Mouse (Mus musculus): ENCODE results near the gene 1810024B03Rik. TPM values are rescaled to one million over a fixed set of nuclear protein-coding genes. Genes with fewer than 3 reads are reported as not detected.
"Not testable (repeated sequence)": the region's sequence is repeated elsewhere in the genome, so short reads cannot be mapped to it uniquely, and the experiment has no call there.

The 1810024B03Rik gene
- polyA plus RNA-seq, 1 experiment from 2014 or later: 1.2 TPM

DNA sequence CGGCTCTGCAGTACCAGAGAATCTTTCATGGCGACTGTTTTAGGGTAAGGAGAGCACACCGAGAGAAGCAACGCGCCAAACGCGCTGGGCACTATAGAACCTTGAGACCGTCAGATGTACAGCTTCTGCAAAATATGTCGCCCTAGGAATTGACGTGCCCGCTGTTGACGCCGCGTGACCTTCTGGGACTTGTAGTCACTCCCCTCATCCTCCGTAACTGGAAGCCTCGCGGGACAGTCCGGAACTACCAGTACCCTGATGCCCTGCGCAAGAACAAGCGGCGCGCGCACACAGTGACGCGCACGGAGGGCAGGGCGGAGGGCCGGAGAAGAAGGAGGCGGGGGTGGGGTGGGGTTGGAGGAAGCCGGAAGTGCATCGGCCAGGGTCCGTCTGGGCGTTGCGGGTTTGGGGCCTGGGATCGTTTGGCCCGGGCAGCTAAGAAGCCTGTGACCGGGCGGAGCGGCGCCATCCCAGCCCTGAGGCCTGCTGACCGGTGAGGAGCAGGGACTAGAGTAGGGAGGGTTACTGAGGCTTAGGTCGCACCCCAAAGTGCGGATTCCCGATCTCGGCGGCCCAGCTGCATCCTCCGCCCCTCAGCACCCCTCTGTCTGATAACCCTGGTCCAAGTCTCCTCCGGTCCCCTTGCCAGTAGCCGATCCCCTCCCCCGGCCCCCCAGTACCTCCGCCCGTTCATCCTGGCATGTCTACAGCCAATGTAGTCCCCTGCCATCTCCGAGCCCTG lies 39.7 kb upstream of the 1810024B03Rik start, which contains the start of the genes Ciao1 and Tmem127:
Gene Ciao1, minus strand, starts transcription at position 225 of the 742 bp plus-strand sequence.
Gene Tmem127, plus strand, starts transcription at position 317 of the 742 bp plus-strand sequence.
- peaks cover 41% of the 10 kb centered on the region for H3K36me3 ChIP-seq (replicated peaks; ENCODE audit: control insufficient read depth, insufficient read depth)
- under 1% methylated on average over 52 of the region's 53 CpGs for WGBS
- ATAC-seq (ENCODE audit: low FRiP score): peak; percentile 98
- peak; percentile 100 for DNase-seq (ENCODE audit: low spot score)
- peaks cover 15% of the 10 kb centered on the region for H3K4me1 ChIP-seq (replicated peaks; ENCODE audit: control insufficient read depth, insufficient read depth, low read length)
- peak within 1 kb of the TSS; percentile 84 for H3K27ac ChIP-seq
- peak within 1 kb of the TSS; percentile 88 for H3K9ac ChIP-seq
- peak within 1 kb of the TSS; percentile 84 for H3K4me2 ChIP-seq (replicated peaks)
- no peaks in the 10 kb centered on the region for H3K9me3 ChIP-seq (ENCODE audit: control insufficient read depth, low read length)
- no peaks in the 10 kb centered on the region for H3K27me3 ChIP-seq (ENCODE audit: control insufficient read depth, insufficient read depth, low read length)
- peak within 1 kb of the TSS; percentile 90 for H3K4me3 ChIP-seq (replicated peaks; ENCODE audit: low read length)

DNA sequence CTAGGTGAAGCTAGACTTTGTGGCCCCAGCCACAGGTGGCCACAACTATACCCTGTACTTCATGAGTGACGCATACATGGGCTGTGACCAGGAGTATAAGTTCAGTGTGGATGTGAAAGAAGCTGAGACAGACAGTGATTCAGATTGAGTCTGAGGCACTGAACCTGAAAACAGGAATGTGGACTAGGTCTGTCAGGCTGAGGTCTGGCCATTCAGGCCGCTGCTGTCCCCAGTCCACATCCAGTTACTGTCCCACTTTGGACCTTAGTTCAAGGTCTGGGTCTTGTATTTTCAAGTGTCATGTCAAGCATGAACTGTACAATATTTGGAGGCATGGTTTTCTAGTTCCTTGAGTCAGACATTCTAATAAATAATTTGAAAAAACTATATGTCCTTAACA lies 32.0 kb upstream of the 1810024B03Rik start:
- ATAC-seq (ENCODE audit: low FRiP score): no peak
- Histone ChIP-seq H3K4me2 (replicated peaks) (no peak overlapping the region), H3K27ac (no peak overlapping the region), H3K4me1 (replicated peaks; ENCODE audit: control insufficient read depth, insufficient read depth, low read length) (no peaks in the 10 kb centered on the region), H3K9me3 (ENCODE audit: control insufficient read depth, low read length) (no peaks in the 10 kb centered on the region), H3K9ac (no peak overlapping the region), H3K27me3 (ENCODE audit: control insufficient read depth, insufficient read depth, low read length) (no peaks in the 10 kb centered on the region), H3K36me3 (replicated peaks; ENCODE audit: control insufficient read depth, insufficient read depth) (peaks cover 97% of the 10 kb centered on the region), H3K4me3 (replicated peaks; ENCODE audit: low read length) (no peak overlapping the region)
- 100% methylated on average over 2 of the region's 2 CpGs for WGBS
- no peak for DNase-seq (ENCODE audit: low spot score)

- no peak overlapping the region for H3K9ac ChIP-seq
- H3K27me3 ChIP-seq (ENCODE audit: control insufficient read depth, insufficient read depth, low read length): no peaks in the 10 kb centered on the region
- H3K27ac ChIP-seq: no peak overlapping the region
- H3K4me1 ChIP-seq (replicated peaks; ENCODE audit: control insufficient read depth, insufficient read depth, low read length): no peaks in the 10 kb centered on the region
- H3K36me3 ChIP-seq (replicated peaks; ENCODE audit: control insufficient read depth, insufficient read depth): peaks cover 98% of the 10 kb centered on the region
- no peak overlapping the region for H3K4me2 ChIP-seq (replicated peaks)
- 98% methylated on average over 11 of the region's 11 CpGs for WGBS
- DNase-seq (ENCODE audit: low spot score) (no peak), ATAC-seq (ENCODE audit: low FRiP score) (no peak)
- H3K4me3 ChIP-seq (replicated peaks; ENCODE audit: low read length): no peak overlapping the region
- no peaks in the 10 kb centered on the region for H3K9me3 ChIP-seq (ENCODE audit: control insufficient read depth, low read length)
These were observed 30.0 kb upstream of the 1810024B03Rik start for GRCm38 (mm10) chr2:127237897-127238610.

DNA sequence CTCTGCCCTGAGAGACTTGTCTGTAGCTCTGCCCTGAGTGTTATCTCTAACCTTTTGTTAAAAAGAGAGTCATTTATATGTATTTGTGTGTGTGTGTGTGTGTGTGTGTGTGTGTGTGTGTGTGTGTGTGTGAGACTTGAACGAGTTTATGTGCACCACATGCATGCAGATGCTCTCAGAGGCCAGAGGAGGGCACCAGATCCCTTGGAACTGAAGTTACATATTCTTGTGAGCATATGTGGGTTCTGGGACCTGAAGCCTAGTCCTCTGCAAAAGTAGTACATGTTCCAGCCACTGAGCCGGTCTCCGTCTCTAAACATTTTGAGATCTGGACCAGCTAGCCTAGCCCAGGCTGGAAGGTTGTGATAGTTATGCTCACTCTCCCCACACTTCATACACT lies 17.2 kb upstream of the 1810024B03Rik start:
- Histone ChIP-seq H3K4me2 (replicated peaks) (no peak overlapping the region), H3K36me3 (replicated peaks; ENCODE audit: control insufficient read depth, insufficient read depth) (peaks cover 99% of the 10 kb centered on the region), H3K9ac (no peak overlapping the region), H3K9me3 (ENCODE audit: control insufficient read depth, low read length) (no peaks in the 10 kb centered on the region), H3K4me3 (replicated peaks; ENCODE audit: low read length) (no peak overlapping the region), H3K27me3 (ENCODE audit: control insufficient read depth, insufficient read depth, low read length) (no peaks in the 10 kb centered on the region), H3K27ac (no peak overlapping the region), H3K4me1 (replicated peaks; ENCODE audit: control insufficient read depth, insufficient read depth, low read length) (no peaks in the 10 kb centered on the region)
- DNase-seq (ENCODE audit: low spot score) (no peak), ATAC-seq (ENCODE audit: low FRiP score) (no peak)
- 100% methylated on average over 3 of the region's 3 CpGs for WGBS

DNA sequence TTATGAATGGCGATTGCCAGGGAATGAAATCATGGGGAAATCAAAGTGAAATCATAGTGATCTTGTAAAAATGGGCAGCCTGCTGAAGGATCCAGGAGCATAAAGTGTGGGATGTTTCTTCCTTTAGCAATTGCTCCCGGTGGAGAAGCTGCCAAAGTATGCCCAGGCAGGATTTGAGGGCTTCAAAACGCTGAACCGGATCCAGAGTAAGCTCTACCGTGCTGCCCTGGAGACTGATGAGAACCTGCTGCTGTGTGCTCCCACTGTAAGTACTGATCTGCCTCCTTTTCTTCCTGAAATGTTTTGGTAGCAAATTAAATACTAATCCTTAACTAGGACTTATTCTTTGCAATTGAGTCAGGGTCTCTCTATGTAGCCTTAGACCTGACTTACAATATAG lies 9.7 kb upstream of the 1810024B03Rik start:
- no peaks in the 10 kb centered on the region for H3K27me3 ChIP-seq (ENCODE audit: control insufficient read depth, insufficient read depth, low read length)
- DNase-seq (ENCODE audit: low spot score): no peak
- H3K4me2 ChIP-seq (replicated peaks): no peak overlapping the region
- no peak for ATAC-seq (ENCODE audit: low FRiP score)
- H3K4me1 ChIP-seq (replicated peaks; ENCODE audit: control insufficient read depth, insufficient read depth, low read length): no peaks in the 10 kb centered on the region
- H3K36me3 ChIP-seq (replicated peaks; ENCODE audit: control insufficient read depth, insufficient read depth): peaks cover 100% of the 10 kb centered on the region
- H3K4me3 ChIP-seq (replicated peaks; ENCODE audit: low read length): no peak overlapping the region
- H3K9ac ChIP-seq: no peak overlapping the region
- no peak overlapping the region for H3K27ac ChIP-seq
- H3K9me3 ChIP-seq (ENCODE audit: control insufficient read depth, low read length): no peaks in the 10 kb centered on the region
- WGBS: 95% methylated on average over 5 of the region's 5 CpGs

GRCm38 (mm10) chr2:127210701-127211100 lies 2.6 kb upstream of the 1810024B03Rik start:
- no peak for DNase-seq (ENCODE audit: low spot score)
- Histone ChIP-seq H3K4me3 (replicated peaks; ENCODE audit: low read length) (no peak overlapping the region), H3K4me2 (replicated peaks) (no peak overlapping the region), H3K27ac (no peak overlapping the region), H3K36me3 (replicated peaks; ENCODE audit: control insufficient read depth, insufficient read depth) (peaks cover 53% of the 10 kb centered on the region), H3K27me3 (ENCODE audit: control insufficient read depth, insufficient read depth, low read length) (no peaks in the 10 kb centered on the region), H3K9me3 (ENCODE audit: control insufficient read depth, low read length) (no peaks in the 10 kb centered on the region), H3K4me1 (replicated peaks; ENCODE audit: control insufficient read depth, insufficient read depth, low read length) (peaks cover 12% of the 10 kb centered on the region; the same call in 1 of the 2 replicates), H3K9ac (no peak overlapping the region)
- ATAC-seq (ENCODE audit: low FRiP score): no peak
- WGBS: 94% methylated on average over 11 of the region's 11 CpGs

- H3K4me1 ChIP-seq (replicated peaks; ENCODE audit: control insufficient read depth, insufficient read depth, low read length): peaks cover 12% of the 10 kb centered on the region; the same call in 1 of the 2 replicates
- under 1% methylated on average over 17 of the region's 17 CpGs for WGBS
- H3K9me3 ChIP-seq (ENCODE audit: control insufficient read depth, low read length): no peaks in the 10 kb centered on the region
- peaks cover 31% of the 10 kb centered on the region for H3K36me3 ChIP-seq (replicated peaks; ENCODE audit: control insufficient read depth, insufficient read depth)
- peak overlapping the region; percentile 87 for H3K9ac ChIP-seq
- peak overlapping the region; percentile 83 for H3K27ac ChIP-seq
- peak overlapping the region; percentile 91 for H3K4me3 ChIP-seq (replicated peaks; ENCODE audit: low read length)
- ATAC-seq (ENCODE audit: low FRiP score) (no peak), DNase-seq (ENCODE audit: low spot score) (no peak)
- H3K27me3 ChIP-seq (ENCODE audit: control insufficient read depth, insufficient read depth, low read length): no peaks in the 10 kb centered on the region
- H3K4me2 ChIP-seq (replicated peaks): peak overlapping the region; percentile 92
These were observed 331 bp upstream of the 1810024B03Rik start for GRCm38 (mm10) chr2:127208452-127208769.

DNA sequence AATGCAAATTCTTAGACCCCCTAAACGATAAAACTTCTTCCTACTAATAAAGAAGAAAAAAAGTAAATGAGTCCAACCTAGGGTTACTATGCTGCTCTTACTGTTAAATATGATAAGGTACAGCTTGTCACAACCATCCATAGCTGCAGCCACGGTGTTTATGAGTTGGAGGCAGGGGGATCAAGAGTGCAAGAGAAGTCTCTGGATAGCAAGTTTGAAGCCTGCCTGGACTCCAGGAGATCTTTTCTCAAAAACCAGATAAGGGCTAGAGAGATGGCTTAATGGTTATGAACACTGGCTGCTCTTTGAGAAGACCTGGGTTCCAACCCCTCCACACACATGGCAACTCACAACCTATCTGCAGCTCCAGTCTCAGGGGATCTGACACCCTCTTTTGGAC lies 1.2 kb downstream of the 1810024B03Rik start:
- H3K9me3 ChIP-seq (ENCODE audit: control insufficient read depth, low read length): no peaks in the 10 kb centered on the region
- H3K4me1 ChIP-seq (replicated peaks; ENCODE audit: control insufficient read depth, insufficient read depth, low read length): peaks cover 12% of the 10 kb centered on the region; the same call in 1 of the 2 replicates
- no peak overlapping the region for H3K27ac ChIP-seq
- H3K4me2 ChIP-seq (replicated peaks): no peak overlapping the region
- WGBS: 99% methylated on average over 2 of the region's 2 CpGs
- no peak overlapping the region for H3K4me3 ChIP-seq (replicated peaks; ENCODE audit: low read length)
- peaks cover 23% of the 10 kb centered on the region for H3K36me3 ChIP-seq (replicated peaks; ENCODE audit: control insufficient read depth, insufficient read depth)
- H3K9ac ChIP-seq: no peak overlapping the region
- ATAC-seq (ENCODE audit: low FRiP score) (no peak), DNase-seq (ENCODE audit: low spot score) (no peak)
- no peaks in the 10 kb centered on the region for H3K27me3 ChIP-seq (ENCODE audit: control insufficient read depth, insufficient read depth, low read length)

GRCm38 (mm10) chr2:127205936-127206335 lies 2.1 kb downstream of the 1810024B03Rik start:
- not testable (repeated sequence) for DNase-seq (ENCODE audit: low spot score); H3K27me3 ChIP-seq (ENCODE audit: control insufficient read depth, insufficient read depth, low read length); ATAC-seq (ENCODE audit: low FRiP score); H3K4me2 ChIP-seq (replicated peaks); H3K9me3 ChIP-seq (ENCODE audit: control insufficient read depth, low read length); H3K9ac ChIP-seq; H3K27ac ChIP-seq; H3K4me3 ChIP-seq (replicated peaks; ENCODE audit: low read length)
- WGBS: 86% methylated on average over 4 of the region's 4 CpGs
- Histone ChIP-seq H3K36me3 (replicated peaks; ENCODE audit: control insufficient read depth, insufficient read depth) (peaks cover 14% of the 10 kb centered on the region), H3K4me1 (replicated peaks; ENCODE audit: control insufficient read depth, insufficient read depth, low read length) (peaks cover 12% of the 10 kb centered on the region; the same call in 1 of the 2 replicates)
